Mouse (Mus musculus) ovary, postnatal 14 days (tissue): ENCODE data around the gene Sp2.

Source experiments
- DNase-seq: peaks from one replicate; pipeline ENCODE4 v3.0.0; 2022; ENCODE audit warnings: low spot score

The Sp2 gene

GRCm38 (mm10) chr11:96937549-96938425 lies 45.0 kb downstream of the Sp2 start:
- peak; percentile 67 for DNase-seq

- DNase-seq: no peak
Observed at GRCm38 (mm10) chr11:96935872-96936650, 46.7 kb downstream of the Sp2 start.

- no peak for DNase-seq
Observed at GRCm38 (mm10) chr11:96934921-96935356, 47.8 kb downstream of the Sp2 start.

- no peak for DNase-seq
Observed at GRCm38 (mm10) chr11:96933562-96934276, 49.0 kb downstream of the Sp2 start.

GRCm38 (mm10) chr11:96931327-96932062 lies 51.3 kb downstream of the Sp2 start:
- no peak for DNase-seq

GRCm38 (mm10) chr11:96929766-96930331 lies 52.9 kb downstream of the Sp2 start:
- DNase-seq: no peak

- no peak for DNase-seq
Observed at GRCm38 (mm10) chr11:96929096-96929765, 53.5 kb downstream of the Sp2 start.

GRCm38 (mm10) chr11:96928691-96929090 lies 54.1 kb downstream of the Sp2 start:
- no peak for DNase-seq

GRCm38 (mm10) chr11:96928088-96928487 lies 54.7 kb downstream of the Sp2 start, which contains the start of gene Prr15l:
Prr15l (plus strand) TSS chr11:96928104.
- DNase-seq: no peak

GRCm38 (mm10) chr11:96926587-96926986 lies 56.2 kb downstream of the Sp2 start:
- no peak for DNase-seq

GRCm38 (mm10) chr11:96925469-96926148 lies 57.1 kb downstream of the Sp2 start:
- no peak for DNase-seq

- no peak for DNase-seq
Observed at GRCm38 (mm10) chr11:96924861-96925260, 57.9 kb downstream of the Sp2 start.

GRCm38 (mm10) chr11:96919003-96919402 lies 63.8 kb downstream of the Sp2 start:
- no peak for DNase-seq

- DNase-seq: no peak
Observed at GRCm38 (mm10) chr11:96917415-96917814, 65.3 kb downstream of the Sp2 start.

- DNase-seq: no peak
Observed at GRCm38 (mm10) chr11:96916885-96917396, 65.8 kb downstream of the Sp2 start.

GRCm38 (mm10) chr11:96916044-96916884 lies 66.5 kb downstream of the Sp2 start, which contains the start of gene Cdk5rap3:
Cdk5rap3 (minus strand) TSS chr11:96916496.
- DNase-seq: peak; percentile 99

GRCm38 (mm10) chr11:96912682-96913081 lies 70.1 kb downstream of the Sp2 start:
- DNase-seq: no peak

GRCm38 (mm10) chr11:96910003-96910402 lies 72.8 kb downstream of the Sp2 start:
- DNase-seq: peak; percentile 77

GRCm38 (mm10) chr11:96908594-96908993 lies 74.2 kb downstream of the Sp2 start:
- DNase-seq: no peak
